Mouse (Mus musculus): ENCODE data around the gene Wipi1. TPM values are rescaled to one million over a fixed set of nuclear protein-coding genes. Genes with fewer than 3 reads are reported as not detected.

The Wipi1 gene
- polyA plus RNA-seq, 1 experiment from 2014 or later: 10.7 TPM

DNA sequence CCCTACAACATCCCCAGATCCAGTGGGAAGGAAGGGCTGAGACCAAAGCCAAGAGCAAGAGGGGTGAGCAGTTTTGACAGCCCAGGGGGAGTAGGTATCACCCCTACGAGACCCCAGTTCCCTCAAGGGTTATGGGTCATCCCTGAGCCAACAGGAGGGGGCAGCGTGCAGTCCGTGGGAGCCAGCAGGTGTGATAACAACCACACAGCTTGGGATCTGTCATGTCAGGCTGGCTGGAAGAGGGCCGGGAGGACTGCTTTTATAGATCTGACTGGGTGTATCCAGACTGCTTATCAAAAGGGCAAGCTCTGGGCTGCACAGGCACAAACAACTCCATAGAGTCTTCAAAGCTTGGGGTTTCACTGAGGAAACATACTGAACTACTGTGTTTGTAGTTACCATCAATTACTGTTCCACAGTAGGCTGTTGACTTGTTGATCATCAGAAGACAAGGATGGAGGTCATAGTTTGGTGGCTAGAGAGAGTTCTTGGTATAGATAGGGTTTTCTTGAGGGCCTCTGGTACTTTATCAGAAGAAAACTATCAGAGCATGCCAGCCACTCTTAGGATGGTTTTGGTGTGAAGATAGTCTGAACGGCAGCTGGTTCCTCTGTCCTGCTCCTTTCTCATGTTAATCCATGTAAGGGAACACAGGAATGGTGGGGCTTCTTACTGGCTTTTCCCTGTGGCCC lies 62.0 kb downstream of the Wipi1 start:
- no peaks in the 10 kb centered on the region for H3K79me2 ChIP-seq (ENCODE audit: inconsistent target)
- 88% methylated on average over 5 of the region's 5 CpGs for WGBS (ENCODE audit: missing documents)
- no peaks in the 10 kb centered on the region for H3K36me3 ChIP-seq (ENCODE audit: inconsistent target)
- H3K4me3 ChIP-seq (ENCODE audit: inconsistent target): no peak overlapping the region
- H3K27ac ChIP-seq: no peak overlapping the region

DNA sequence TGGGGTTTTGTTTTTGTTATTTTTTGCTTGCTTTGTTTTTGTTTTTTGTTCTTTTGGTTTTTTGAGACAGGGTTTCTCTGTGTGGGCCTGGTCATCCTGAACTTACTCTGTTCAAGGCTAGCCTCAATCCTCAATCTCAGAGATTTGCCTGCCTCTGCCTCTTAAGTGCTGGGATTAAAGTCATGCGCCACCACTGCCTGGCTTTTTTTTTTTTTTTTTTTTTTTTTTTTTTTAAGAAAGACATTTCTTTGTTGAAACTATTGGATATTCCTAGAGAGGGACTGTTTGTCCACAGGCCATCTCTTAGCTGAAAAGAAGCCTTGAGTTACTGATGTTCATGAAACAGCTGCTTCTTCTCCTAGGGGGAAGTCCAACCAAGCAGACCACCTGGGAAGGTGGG lies 64.1 kb downstream of the Wipi1 start:
- no peaks in the 10 kb centered on the region for H3K36me3 ChIP-seq (ENCODE audit: inconsistent target)
- no peak overlapping the region for H3K27ac ChIP-seq
- H3K79me2 ChIP-seq (ENCODE audit: inconsistent target): no peaks in the 10 kb centered on the region
- no CpG with 5 or more reads among the region's 1 CpGs for WGBS (ENCODE audit: missing documents)
- H3K4me3 ChIP-seq (ENCODE audit: inconsistent target): no peak overlapping the region

DNA sequence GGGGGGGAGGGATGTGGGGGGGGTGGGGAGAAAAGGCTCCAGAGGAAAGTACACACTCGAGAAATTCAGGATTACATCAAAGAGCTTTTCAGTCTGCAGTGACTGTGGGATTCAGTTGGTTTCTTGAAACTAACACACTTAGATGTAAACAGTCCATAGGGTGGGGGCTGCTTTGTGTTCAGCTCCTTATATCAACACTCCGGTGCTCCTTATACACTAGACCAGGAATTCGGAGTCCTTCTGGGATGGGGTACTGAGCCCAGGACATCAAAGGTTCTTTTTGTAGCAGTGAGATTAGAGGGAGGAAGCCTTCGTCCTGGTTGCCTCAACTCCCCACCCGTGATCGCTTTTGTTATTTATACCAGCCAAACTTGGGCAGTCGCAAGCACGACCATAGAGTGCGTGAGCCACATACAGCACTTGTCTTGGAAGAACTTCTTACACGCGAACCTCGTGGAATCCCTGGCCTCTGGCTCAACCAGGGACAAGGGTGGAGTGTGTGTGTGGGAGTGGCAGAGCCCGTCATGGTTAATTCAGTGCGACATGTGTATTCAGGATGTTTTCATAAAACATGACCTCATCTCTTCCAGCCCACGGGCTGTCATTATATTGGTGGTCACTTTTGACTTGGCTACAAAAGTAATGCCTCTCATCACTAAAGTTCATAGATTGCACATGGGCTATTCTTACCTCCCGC lies 65.3 kb downstream of the Wipi1 start:
- H3K27ac ChIP-seq: no peak overlapping the region
- 91% methylated on average over 16 of the region's 16 CpGs for WGBS (ENCODE audit: missing documents)

DNA sequence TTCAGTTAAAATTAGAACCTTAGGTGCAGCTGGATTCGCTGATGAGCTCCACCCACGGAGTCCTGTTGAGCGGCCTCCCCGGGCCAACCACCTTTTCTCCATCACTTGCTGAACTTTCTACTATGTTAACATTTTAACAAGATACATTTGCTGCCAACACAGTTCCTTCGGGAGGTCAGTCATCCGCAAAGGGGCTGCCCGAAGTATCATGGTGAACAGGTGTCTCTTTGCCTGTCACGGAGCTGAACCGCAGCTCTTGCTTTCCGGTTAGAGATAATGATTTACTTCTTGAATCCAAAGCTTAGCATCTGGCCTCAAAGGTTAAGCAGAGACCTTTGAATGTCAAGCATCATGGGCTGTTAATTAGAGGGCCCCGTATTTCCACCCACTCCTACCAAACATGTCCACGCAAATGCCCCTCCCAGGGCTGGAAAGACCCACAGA lies 66.0 kb downstream of the Wipi1 start:
- Histone ChIP-seq H3K4me3 (ENCODE audit: inconsistent target) (no peak overlapping the region), H3K79me2 (ENCODE audit: inconsistent target) (no peaks in the 10 kb centered on the region), H3K36me3 (ENCODE audit: inconsistent target) (no peaks in the 10 kb centered on the region), H3K27ac (no peak overlapping the region)
- WGBS (ENCODE audit: missing documents): 90% methylated on average over 12 of the region's 12 CpGs

More for the DNA sequence above, 65.3 kb downstream of the Wipi1 start:
- Histone ChIP-seq H3K4me3 (ENCODE audit: inconsistent target) (no peak overlapping the region), H3K79me2 (ENCODE audit: inconsistent target) (no peaks in the 10 kb centered on the region), H3K36me3 (ENCODE audit: inconsistent target) (no peaks in the 10 kb centered on the region)

GRCm38 (mm10) chr11:109545265-109545664 lies 66.5 kb downstream of the Wipi1 start:
- 73% methylated on average over 7 of the region's 7 CpGs for WGBS (ENCODE audit: missing documents)
- Histone ChIP-seq H3K27ac (no peak overlapping the region), H3K4me3 (ENCODE audit: inconsistent target) (no peak overlapping the region), H3K36me3 (ENCODE audit: inconsistent target) (no peaks in the 10 kb centered on the region), H3K79me2 (ENCODE audit: inconsistent target) (no peaks in the 10 kb centered on the region)

- H3K79me2 ChIP-seq (ENCODE audit: inconsistent target): no peaks in the 10 kb centered on the region
- H3K27ac ChIP-seq: no peak overlapping the region
- 90% methylated on average over 7 of the region's 7 CpGs for WGBS (ENCODE audit: missing documents)
- no peaks in the 10 kb centered on the region for H3K36me3 ChIP-seq (ENCODE audit: inconsistent target)
- no peak overlapping the region for H3K4me3 ChIP-seq (ENCODE audit: inconsistent target)
Observed at GRCm38 (mm10) chr11:109544432-109544831, 67.3 kb downstream of the Wipi1 start.

GRCm38 (mm10) chr11:109543466-109543865 lies 68.3 kb downstream of the Wipi1 start:
- Histone ChIP-seq H3K36me3 (ENCODE audit: inconsistent target) (no peaks in the 10 kb centered on the region), H3K27ac (no peak overlapping the region), H3K79me2 (ENCODE audit: inconsistent target) (no peaks in the 10 kb centered on the region), H3K4me3 (ENCODE audit: inconsistent target) (no peak overlapping the region)
- 88% methylated on average over 9 of the region's 9 CpGs for WGBS (ENCODE audit: missing documents)

DNA sequence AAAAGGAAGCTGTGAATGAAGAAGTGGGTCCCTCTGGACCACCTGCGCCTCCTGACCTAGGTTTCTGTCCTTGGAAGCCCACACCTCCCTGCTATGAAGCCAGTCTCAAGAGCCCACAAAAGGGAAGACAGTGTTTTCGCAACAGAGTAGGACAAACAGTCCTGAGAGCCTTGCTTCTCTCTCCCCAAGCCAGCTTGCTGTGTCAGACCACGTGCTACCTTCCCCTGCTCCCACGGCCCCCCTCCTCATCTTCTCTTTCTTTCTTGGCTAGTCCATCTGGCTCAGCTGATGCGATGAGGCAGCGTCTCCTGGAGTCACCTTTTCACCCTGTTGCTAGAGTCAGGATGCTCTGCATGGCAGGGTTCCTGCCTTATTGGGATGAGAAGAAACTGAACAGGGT lies 72.5 kb downstream of the Wipi1 start:
- WGBS (ENCODE audit: missing documents): 47% methylated on average over 6 of the region's 6 CpGs
- Histone ChIP-seq H3K79me2 (ENCODE audit: inconsistent target) (no peaks in the 10 kb centered on the region), H3K27ac (no peak overlapping the region), H3K36me3 (ENCODE audit: inconsistent target) (no peaks in the 10 kb centered on the region), H3K4me3 (ENCODE audit: inconsistent target) (no peak overlapping the region)

DNA sequence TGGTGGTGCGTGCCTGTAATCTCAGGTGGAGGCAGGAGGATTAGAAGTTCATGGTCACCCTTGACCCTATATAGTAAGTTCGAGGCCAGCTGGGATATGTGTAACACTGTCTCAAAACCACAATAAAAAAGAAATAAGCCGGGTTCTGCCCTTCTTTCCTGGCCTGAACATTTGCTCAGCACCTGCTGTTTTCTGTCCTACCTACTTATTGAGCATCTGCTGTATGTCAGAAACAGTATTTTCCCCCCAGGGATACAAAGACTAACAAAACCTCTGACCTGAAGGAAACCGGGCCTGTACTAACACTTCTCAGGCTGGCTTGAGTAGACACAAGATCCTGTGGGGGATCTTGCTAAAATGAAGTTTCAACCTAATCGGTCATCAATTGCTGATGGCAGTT lies 74.8 kb downstream of the Wipi1 start:
- Histone ChIP-seq H3K36me3 (ENCODE audit: inconsistent target) (no peaks in the 10 kb centered on the region), H3K4me3 (ENCODE audit: inconsistent target) (no peak overlapping the region), H3K27ac (no peak overlapping the region), H3K79me2 (ENCODE audit: inconsistent target) (no peaks in the 10 kb centered on the region)
- WGBS (ENCODE audit: missing documents): 88% methylated on average over 5 of the region's 5 CpGs

DNA sequence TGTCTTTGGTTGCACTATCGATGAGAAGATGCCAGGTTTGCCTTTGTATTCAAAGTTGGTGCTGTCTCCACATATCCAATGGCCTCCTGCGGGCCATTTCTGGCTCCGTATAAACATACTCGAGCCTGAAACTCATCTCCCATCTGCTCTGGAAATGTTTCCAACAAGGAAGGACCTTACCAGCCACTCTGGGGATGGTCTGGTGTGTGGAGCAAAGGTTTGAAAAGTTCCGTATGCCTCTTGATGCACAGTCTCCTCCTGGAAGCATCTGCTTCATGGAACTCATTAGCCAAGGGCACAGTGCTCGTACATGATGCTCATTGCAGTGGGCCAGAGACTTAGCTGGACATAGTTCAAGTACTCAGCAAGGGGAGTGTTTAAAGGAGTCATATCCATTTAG lies 75.8 kb downstream of the Wipi1 start:
- Histone ChIP-seq H3K36me3 (ENCODE audit: inconsistent target) (no peaks in the 10 kb centered on the region), H3K79me2 (ENCODE audit: inconsistent target) (no peaks in the 10 kb centered on the region)
- 88% methylated on average over 6 of the region's 6 CpGs for WGBS (ENCODE audit: missing documents)

DNA sequence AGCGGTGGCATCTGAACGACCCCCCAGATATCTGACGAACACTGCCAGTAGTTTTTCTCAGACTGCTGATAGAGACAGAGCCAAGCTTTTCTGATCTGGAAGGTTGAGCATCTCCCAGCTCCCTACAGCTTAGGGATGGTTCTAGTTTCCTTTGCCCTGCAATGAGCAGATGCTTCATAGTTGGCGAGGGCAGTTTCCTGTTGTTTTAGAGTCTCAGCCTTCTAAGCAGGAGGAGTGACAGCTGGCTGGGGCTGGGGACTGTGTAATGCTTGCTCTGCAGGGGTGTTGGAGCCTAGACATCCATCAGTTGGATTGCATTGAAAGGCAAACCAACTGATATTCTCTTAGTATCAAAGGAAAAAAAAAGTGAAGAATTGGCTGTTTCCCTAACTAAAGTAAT lies 81.7 kb downstream of the Wipi1 start:
- WGBS (ENCODE audit: missing documents): 93% methylated on average over 4 of the region's 4 CpGs

More for the DNA sequence above, 75.8 kb downstream of the Wipi1 start:
- no peak overlapping the region for H3K4me3 ChIP-seq (ENCODE audit: inconsistent target)
- H3K27ac ChIP-seq: no peak overlapping the region

DNA sequence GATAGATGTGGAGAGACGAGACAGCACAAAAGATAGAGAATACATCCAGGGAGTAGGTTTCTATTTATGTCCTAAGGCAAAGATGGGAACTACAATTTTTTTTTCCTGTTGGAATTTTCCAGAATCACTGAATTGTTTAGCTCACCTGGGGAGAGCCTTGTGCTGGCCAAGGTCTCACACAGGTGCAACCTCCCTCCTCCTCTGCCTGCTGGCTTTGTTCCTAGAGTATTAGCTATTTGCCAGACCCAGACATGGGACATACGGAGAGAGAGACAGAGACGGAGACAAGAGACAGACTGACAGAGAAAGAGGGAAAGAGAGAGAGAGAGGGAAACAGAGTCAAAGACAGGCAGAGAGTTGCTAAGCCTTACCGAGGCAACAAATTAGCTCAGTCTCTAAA lies 86.2 kb downstream of the Wipi1 start:
- no peak overlapping the region for H3K4me3 ChIP-seq (ENCODE audit: inconsistent target)
- no peaks in the 10 kb centered on the region for H3K36me3 ChIP-seq (ENCODE audit: inconsistent target)
- H3K27ac ChIP-seq: no peak overlapping the region
- no peaks in the 10 kb centered on the region for H3K79me2 ChIP-seq (ENCODE audit: inconsistent target)
- 93% methylated on average over 4 of the region's 4 CpGs for WGBS (ENCODE audit: missing documents)

More for the DNA sequence above, 81.7 kb downstream of the Wipi1 start:
- Histone ChIP-seq H3K79me2 (ENCODE audit: inconsistent target) (no peaks in the 10 kb centered on the region), H3K36me3 (ENCODE audit: inconsistent target) (no peaks in the 10 kb centered on the region), H3K4me3 (ENCODE audit: inconsistent target) (no peak overlapping the region), H3K27ac (no peak overlapping the region)

DNA sequence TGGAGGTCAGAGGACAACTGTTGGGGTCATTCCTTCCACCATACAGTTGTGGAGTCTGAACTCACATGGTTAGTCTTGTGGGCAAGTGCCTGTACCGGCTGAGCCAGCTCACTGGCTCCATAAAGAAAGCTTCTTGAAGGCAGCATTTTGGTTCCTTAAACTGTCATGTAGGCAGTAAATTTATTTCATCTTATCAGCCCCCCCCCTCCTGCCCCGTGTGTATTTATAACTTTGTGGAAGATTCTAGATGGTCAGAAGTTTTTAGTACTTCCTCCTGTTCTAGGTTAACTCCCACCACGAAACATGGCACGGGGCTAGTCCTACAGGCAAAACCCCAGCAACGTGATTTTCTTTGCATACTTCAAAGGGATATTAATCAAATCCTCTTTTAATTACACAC lies 86.9 kb downstream of the Wipi1 start:
- WGBS (ENCODE audit: missing documents): 26% methylated on average over 5 of the region's 5 CpGs

More for the DNA sequence above, 86.9 kb downstream of the Wipi1 start:
- H3K36me3 ChIP-seq (ENCODE audit: inconsistent target): no peaks in the 10 kb centered on the region
- H3K79me2 ChIP-seq (ENCODE audit: inconsistent target): no peaks in the 10 kb centered on the region
- H3K27ac ChIP-seq: no peak overlapping the region
- no peak overlapping the region for H3K4me3 ChIP-seq (ENCODE audit: inconsistent target)
